Mouse (Mus musculus) cerebellum, adult 2 months (tissue): ENCODE measurements around the gene 2310039H08Rik.

Experiments
- CTCF ChIP-seq: fragments of 200-500 bp; IDR thresholded peaks from 2 replicates; pipeline ENCODE4 v1.5.1; 2011; ENCODE audit warnings: low read depth, mild to moderate bottlenecking, control low read depth, low read length, moderate library complexity, borderline replicate concordance; ENCODE audit not compliant: insufficient read depth
- POLR2A ChIP-seq: fragments of 200-500 bp; IDR thresholded peaks from 2 replicates; pipeline ENCODE4 v1.6.1; 2011; ENCODE audit warnings: low read length, control low read depth, borderline replicate concordance; ENCODE audit not compliant: insufficient read depth

- TF ChIP-seq CTCF = no peak
- no peak for TF ChIP-seq POLR2A
These were observed 37.1 kb upstream of the 2310039H08Rik start for GRCm38 (mm10) chr17:46735287-46735686.
